Mouse (Mus musculus) midbrain, postnatal 0 days (tissue): ENCODE results near the gene Ttc22. TPM values are rescaled to one million over a fixed set of nuclear protein-coding genes. Genes with fewer than 3 reads are reported as not detected.

Experiments used
- ATAC-seq: fragments of 200-750 bp; cut with Nextera tagmentation; 2 replicates; pipeline ENCODE4 v1.8.0; 2017; ENCODE audit warnings: moderate number of reproducible peaks, mild to moderate bottlenecking, moderate TSS enrichment, moderate library complexity; ENCODE audit not compliant: low FRiP score
- DNase-seq: peaks from one replicate; pipeline ENCODE4 v3.0.0-alpha.2; 2015; ENCODE audit warnings: low spot score
- H3K27ac ChIP-seq: fragments of 300-500 bp; sonication (generic); 2 replicates; pipeline ENCODE4 v1.5.1; 2014; ENCODE audit warnings: low read depth, mild to moderate bottlenecking, low read length, mixed read lengths
- H3K27me3 ChIP-seq: fragments of 300-500 bp; sonication (generic); 2 replicates; pipeline ENCODE4 v1.6.1; 2014; ENCODE audit warnings: low read length, control low read depth, mixed read lengths; ENCODE audit not compliant: insufficient read depth
- H3K36me3 ChIP-seq: fragments of 300-500 bp; sonication (generic); 2 replicates; pipeline ENCODE4 v1.6.1; 2014; ENCODE audit warnings: low read length, control low read depth, mixed read lengths; ENCODE audit not compliant: insufficient read depth
- H3K4me1 ChIP-seq: fragments of 300-500 bp; sonication (generic); 2 replicates; pipeline ENCODE4 v1.6.1; 2014; ENCODE audit warnings: mild to moderate bottlenecking, control low read depth, antibody characterized with exemption, low read length, mixed read lengths; ENCODE audit not compliant: insufficient read depth
- H3K4me2 ChIP-seq: fragments of 300-500 bp; sonication (generic); 2 replicates; pipeline ENCODE4 v1.6.1; 2014; ENCODE audit warnings: low read depth, mild to moderate bottlenecking, low read length, mixed read lengths; ENCODE audit not compliant: poor library complexity, severe bottlenecking
- H3K4me3 ChIP-seq: fragments of 300-500 bp; sonication (generic); 2 replicates; pipeline ENCODE4 v1.5.1; 2014; ENCODE audit warnings: low read depth, mild to moderate bottlenecking, low read length, moderate library complexity
- H3K9ac ChIP-seq: fragments of 300-500 bp; sonication (generic); replicated peaks from 2 replicates; pipeline ENCODE4 v1.6.1; 2014; ENCODE audit warnings: mild to moderate bottlenecking, low read length, moderate library complexity, mixed read lengths; ENCODE audit not compliant: poor library complexity, severe bottlenecking
- H3K9me3 ChIP-seq: fragments of 300-500 bp; sonication (generic); 2 replicates; pipeline ENCODE4 v1.6.1; 2016; ENCODE audit warnings: low read length, control low read depth
- CTCF ChIP-seq: IDR thresholded peaks from 2 replicates; pipeline ENCODE4 v1.5.1; 2016; ENCODE audit warnings: antibody characterized with exemption, mild to moderate bottlenecking
- WGBS: fragments of 180-500 bp; shearing (Covaris S2); extraction: QIAGEN DNeasy Blood & Tissue Kit; methylation state at CpG from one replicate; pipeline ENCODE4 v1.1.7; 2014; 5-methylcytosine and 5-hydroxymethylcytosine counted together
- polyA plus RNA-seq: library from polyadenylated mRNA; unstranded; fragments of >200 nt; fragmentation: Nextera tagmentation; extraction: Ambion mirVana; gene quantifications from 2 replicates; pipeline ENCODE4 v1.2.1, GENCODE M21; 2015
- total RNA-seq: library from RNA; depleted of rRNA; stranded (reverse); fragments of >200 nt; gene quantifications from 2 replicates; pipeline ENCODE4 v1.2.3, GENCODE M21; 2014; rRNA removed

Ttc22 gene
- total RNA-seq (4.1 and 4.6 TPM in 2 replicates), polyA plus RNA-seq (4.1 and 4.7 TPM in 2 replicates)

GRCm38 (mm10) chr4:106622030-106622493, at the start of gene Ttc22:
Ttc22 (plus strand) TSS chr4:106622432.
- Histone ChIP-seq H3K4me2 (peak within 1 kb of the TSS; percentile 13; the same call in 1 of the 2 replicates), H3K27ac (no peak within 1 kb of the TSS), H3K9ac (peak within 1 kb of the TSS; percentile 24; the same call in 1 of the 2 replicates), H3K27me3 (peaks cover 9% of the 10 kb centered on the region), H3K4me1 (peaks cover 5% of the 10 kb centered on the region; the same call in 1 of the 2 replicates), H3K36me3 (no peaks in the 10 kb centered on the region), H3K4me3 (0 out of 2 replicates have a peak within 1 kb of the TSS, but pooled peaks have one; percentile 3), H3K9me3 (no peaks in the 10 kb centered on the region)
- no peak for TF ChIP-seq CTCF
- ATAC-seq (no peak), DNase-seq (no peak)
- WGBS, result 29% methylated on average over 16 of the region's 16 CpGs

- Histone ChIP-seq H3K36me3 (peaks cover 69% of the 10 kb centered on the region), H3K4me1 (no peaks in the 10 kb centered on the region), H3K27me3 (no peaks in the 10 kb centered on the region), H3K9ac (no peak overlapping the region), H3K4me2 (no peak overlapping the region), H3K4me3 (no peak overlapping the region), H3K9me3 (no peaks in the 10 kb centered on the region), H3K27ac (no peak overlapping the region)
- 87% methylated on average over 8 of the region's 8 CpGs for WGBS
- ATAC-seq (no peak), DNase-seq (no peak)
- no peak for TF ChIP-seq CTCF
Observed at GRCm38 (mm10) chr4:106575022-106575421, 47.2 kb upstream of the Ttc22 start.

GRCm38 (mm10) chr4:106577511-106577910, 44.7 kb upstream of the Ttc22 start:
- H3K9ac ChIP-seq, result no peak overlapping the region
- ATAC-seq, result no peak
- H3K27ac ChIP-seq, result no peak overlapping the region
- no peak overlapping the region for H3K4me3 ChIP-seq
- no peak for TF ChIP-seq CTCF
- H3K27me3 ChIP-seq, result no peaks in the 10 kb centered on the region
- no peak for DNase-seq
- WGBS, result 63% methylated on average over 7 of the region's 7 CpGs
- no peaks in the 10 kb centered on the region for H3K4me1 ChIP-seq
- no peak overlapping the region for H3K4me2 ChIP-seq
- peaks cover 82% of the 10 kb centered on the region for H3K36me3 ChIP-seq
- H3K9me3 ChIP-seq, result no peaks in the 10 kb centered on the region

GRCm38 (mm10) chr4:106581176-106581864, 40.9 kb upstream of the Ttc22 start:
- no peak overlapping the region for H3K4me3 ChIP-seq
- H3K36me3 ChIP-seq, result peaks cover 69% of the 10 kb centered on the region
- no peak for TF ChIP-seq CTCF
- H3K27me3 ChIP-seq, result no peaks in the 10 kb centered on the region
- ATAC-seq (no peak), DNase-seq (no peak)
- H3K4me2 ChIP-seq, result no peak overlapping the region
- WGBS, result 83% methylated on average over 14 of the region's 14 CpGs
- no peaks in the 10 kb centered on the region for H3K4me1 ChIP-seq
- no peaks in the 10 kb centered on the region for H3K9me3 ChIP-seq
- H3K27ac ChIP-seq, result no peak overlapping the region
- H3K9ac ChIP-seq, result no peak overlapping the region

- DNase-seq, result no peak
- no peaks in the 10 kb centered on the region for H3K27me3 ChIP-seq
- no peak overlapping the region for H3K9ac ChIP-seq
- H3K4me3 ChIP-seq, result no peak overlapping the region
- no peak overlapping the region for H3K27ac ChIP-seq
- H3K36me3 ChIP-seq, result peaks cover 69% of the 10 kb centered on the region
- H3K9me3 ChIP-seq, result no peaks in the 10 kb centered on the region
- ATAC-seq, result no peak
- no peak for TF ChIP-seq CTCF
- 92% methylated on average over 15 of the region's 15 CpGs for WGBS
- H3K4me2 ChIP-seq, result no peak overlapping the region
- H3K4me1 ChIP-seq, result no peaks in the 10 kb centered on the region
Observed at GRCm38 (mm10) chr4:106581865-106582204, 40.4 kb upstream of the Ttc22 start.

GRCm38 (mm10) chr4:106582428-106583153, 39.6 kb upstream of the Ttc22 start:
- ATAC-seq (no peak), DNase-seq (no peak)
- peaks cover 74% of the 10 kb centered on the region for H3K36me3 ChIP-seq
- no peaks in the 10 kb centered on the region for H3K9me3 ChIP-seq
- no peak overlapping the region for H3K27ac ChIP-seq
- no peak overlapping the region for H3K4me2 ChIP-seq
- no peak overlapping the region for H3K9ac ChIP-seq
- H3K4me3 ChIP-seq, result no peak overlapping the region
- TF ChIP-seq CTCF, result no peak
- H3K4me1 ChIP-seq, result no peaks in the 10 kb centered on the region
- 88% methylated on average over 12 of the region's 12 CpGs for WGBS
- no peaks in the 10 kb centered on the region for H3K27me3 ChIP-seq
